Mouse (Mus musculus) lung, embryonic 15.5 days (tissue): ENCODE measurements around the gene 1700001L19Rik. TPM values are rescaled to one million over a fixed set of nuclear protein-coding genes. Genes with fewer than 3 reads are reported as not detected.

Source experiments
- ATAC-seq: fragments of 200-750 bp; cut with Nextera tagmentation; 2 replicates; pipeline ENCODE4 v1.8.0; 2017; ENCODE audit warnings: moderate number of reproducible peaks, borderline replicate concordance; ENCODE audit not compliant: low FRiP score, low TSS enrichment; ENCODE audit errors: extremely low read depth
- H3K27ac ChIP-seq: fragments of 300-500 bp; sonication (generic); 2 replicates; pipeline ENCODE4 v1.5.1; 2015; ENCODE audit warnings: moderate library complexity, mild to moderate bottlenecking, inconsistent platforms
- H3K27me3 ChIP-seq: fragments of 300-500 bp; sonication (generic); 2 replicates; pipeline ENCODE4 v1.6.1; 2015; ENCODE audit warnings: inconsistent platforms
- H3K36me3 ChIP-seq: fragments of 300-500 bp; sonication (generic); 2 replicates; pipeline ENCODE4 v1.6.1; 2015; ENCODE audit warnings: inconsistent platforms
- H3K4me1 ChIP-seq: fragments of 300-500 bp; sonication (generic); 2 replicates; pipeline ENCODE4 v1.6.1; 2015; ENCODE audit warnings: inconsistent platforms
- H3K4me2 ChIP-seq: fragments of 300-500 bp; sonication (generic); 2 replicates; pipeline ENCODE4 v1.6.1; 2015; ENCODE audit warnings: inconsistent platforms, mild to moderate bottlenecking, moderate library complexity
- H3K4me3 ChIP-seq: fragments of 300-500 bp; sonication (generic); 2 replicates; pipeline ENCODE4 v1.5.1; 2015; ENCODE audit warnings: mild to moderate bottlenecking, inconsistent platforms
- H3K9ac ChIP-seq: fragments of 300-500 bp; sonication (generic); 2 replicates; pipeline ENCODE4 v1.6.1; 2015; ENCODE audit warnings: inconsistent platforms
- H3K9me3 ChIP-seq: fragments of 300-500 bp; sonication (generic); 2 replicates; pipeline ENCODE4 v1.6.1; 2016; ENCODE audit warnings: inconsistent platforms
- WGBS: fragments of 180-500 bp; shearing (Covaris S2); methylation state at CpG from one replicate; pipeline ENCODE4 v1.1.7; 2015; 5-methylcytosine and 5-hydroxymethylcytosine counted together
- polyA plus RNA-seq: library from polyadenylated mRNA; unstranded; fragments of >200 nt; fragmentation: Nextera tagmentation; extraction: Ambion mirVana; gene quantifications from 2 replicates; pipeline ENCODE4 v1.2.1, GENCODE M21; 2015

The 1700001L19Rik gene
- polyA plus RNA-seq, 1 experiment from 2014 or later, result 1.6 TPM

DNA sequence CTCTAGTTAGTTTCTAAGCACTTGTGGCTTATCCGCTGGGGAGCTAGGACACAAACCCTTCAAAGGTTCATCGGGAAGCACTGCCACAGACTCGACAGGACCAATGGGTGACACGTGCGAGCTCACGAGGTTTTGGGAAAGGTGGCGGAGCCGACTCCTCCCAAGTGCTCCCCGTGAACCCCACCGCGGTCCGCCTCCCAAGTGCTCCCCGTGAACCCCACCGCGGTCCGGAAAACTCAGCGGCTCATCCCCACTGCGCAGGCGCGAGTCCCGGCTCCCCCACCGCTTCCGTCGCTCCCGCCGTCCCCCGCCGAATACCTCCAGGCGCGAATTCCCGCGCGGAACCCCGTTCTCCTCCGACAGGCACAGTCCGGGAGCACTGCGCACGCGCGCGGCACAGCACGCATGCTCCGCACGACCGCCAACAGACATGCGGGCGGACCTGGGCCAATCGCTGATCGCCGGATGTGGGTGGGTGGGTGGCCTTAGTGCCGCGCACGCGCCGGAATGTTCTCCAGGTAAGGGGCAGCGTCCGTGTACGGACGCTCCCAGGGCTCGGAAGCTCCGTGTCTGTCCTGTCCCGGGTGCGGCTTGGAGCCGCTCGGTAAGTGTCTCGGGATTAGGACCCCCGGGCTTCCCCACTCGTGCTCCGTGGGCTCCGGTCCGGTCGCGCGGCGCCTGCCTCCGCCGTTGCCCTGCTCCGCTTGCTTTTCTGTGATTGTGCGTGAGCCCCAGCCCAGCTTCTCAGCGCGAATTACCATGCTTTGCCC, 15.3 kb upstream of the 1700001L19Rik start, which contains the start of the genes Mtrr and Fastkd3:
Gene Mtrr (minus strand): TSS at position 403 of the 770 bp plus-strand sequence.
Gene Fastkd3 (plus strand): TSS at position 488 of the 770 bp plus-strand sequence.
- Histone ChIP-seq H3K9me3 (no peaks in the 10 kb centered on the region), H3K36me3 (peaks cover 38% of the 10 kb centered on the region), H3K4me3 (peak within 1 kb of the TSS; percentile 68), H3K27me3 (no peaks in the 10 kb centered on the region), H3K9ac (peak within 1 kb of the TSS; percentile 66), H3K27ac (peak within 1 kb of the TSS; percentile 85), H3K4me2 (peak within 1 kb of the TSS; percentile 85), H3K4me1 (peaks cover 15% of the 10 kb centered on the region)
- WGBS, result under 1% methylated on average over 57 of the region's 81 CpGs
- ATAC-seq, result peak; percentile 98

DNA sequence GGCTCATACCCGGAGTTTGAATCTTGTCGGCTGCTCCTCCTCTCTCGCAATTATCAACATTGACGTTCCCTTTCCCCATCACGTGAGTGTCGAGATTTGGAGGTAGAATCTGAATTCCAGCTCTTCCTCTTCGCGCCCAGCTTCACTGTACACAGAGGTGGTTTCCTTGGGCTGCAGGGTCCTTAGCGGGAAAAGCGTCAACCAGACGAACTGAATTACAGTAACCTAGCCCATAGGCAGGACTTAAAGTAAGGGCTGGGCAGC, 14.8 kb upstream of the 1700001L19Rik start:
- peak overlapping the region; percentile 66 for H3K9ac ChIP-seq
- H3K27me3 ChIP-seq, result no peaks in the 10 kb centered on the region
- peak overlapping the region; percentile 85 for H3K27ac ChIP-seq
- ATAC-seq, result peak; percentile 6; the same call in 1 of the 2 replicates
- peaks cover 38% of the 10 kb centered on the region for H3K36me3 ChIP-seq
- H3K9me3 ChIP-seq, result no peaks in the 10 kb centered on the region
- H3K4me1 ChIP-seq, result peaks cover 15% of the 10 kb centered on the region
- peak overlapping the region; percentile 85 for H3K4me2 ChIP-seq
- peak overlapping the region; percentile 68 for H3K4me3 ChIP-seq
- 0% methylated on average over 11 of the region's 11 CpGs for WGBS

DNA sequence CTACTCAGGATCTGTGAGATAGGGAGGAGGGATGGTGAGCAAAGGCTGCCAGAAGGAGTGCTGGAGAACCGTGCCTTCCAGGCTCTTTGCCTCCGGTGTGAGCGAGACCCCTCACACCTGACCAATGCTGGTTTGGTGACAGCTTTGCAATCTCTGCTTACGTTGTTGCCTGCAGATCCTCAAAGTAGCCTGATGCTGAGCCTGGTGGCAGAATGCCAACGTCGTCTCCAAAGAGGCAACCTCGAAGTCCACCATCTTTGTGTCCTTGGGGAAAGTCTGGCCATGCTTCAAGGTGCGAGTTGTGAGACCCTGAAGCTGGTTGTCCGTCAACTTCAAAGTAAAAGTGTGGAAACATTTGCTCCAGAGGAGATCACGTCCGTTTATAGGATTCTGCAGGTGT, 13.3 kb upstream of the 1700001L19Rik start:
- no peak for ATAC-seq
- H3K36me3 ChIP-seq, result peaks cover 50% of the 10 kb centered on the region
- H3K27ac ChIP-seq, result no peak overlapping the region
- 85% methylated on average over 11 of the region's 11 CpGs for WGBS
- H3K9me3 ChIP-seq, result no peaks in the 10 kb centered on the region
- no peak overlapping the region for H3K9ac ChIP-seq
- H3K4me2 ChIP-seq, result no peak overlapping the region
- peaks cover 15% of the 10 kb centered on the region for H3K4me1 ChIP-seq
- no peak overlapping the region for H3K4me3 ChIP-seq
- no peaks in the 10 kb centered on the region for H3K27me3 ChIP-seq

DNA sequence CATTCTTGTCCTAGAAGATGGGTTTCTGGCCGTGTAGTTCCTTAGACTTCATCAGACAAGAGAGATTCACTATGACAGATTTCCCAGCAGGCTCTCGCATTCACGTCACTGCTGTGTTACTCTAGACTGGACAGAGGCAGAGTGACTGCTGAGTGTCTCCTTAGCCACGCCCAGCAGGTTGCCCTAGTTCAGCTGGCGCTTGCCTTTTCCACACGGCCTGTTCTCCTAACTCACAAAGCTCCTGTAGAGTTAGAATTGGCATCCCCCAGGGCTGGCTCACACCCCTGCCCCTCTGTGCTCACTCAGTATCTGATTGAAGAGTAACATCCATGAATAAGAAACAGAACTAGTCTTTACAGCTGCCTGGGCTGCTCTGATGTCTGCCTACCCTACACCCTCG, 11.8 kb upstream of the 1700001L19Rik start:
- Histone ChIP-seq H3K4me2 (no peak overlapping the region), H3K36me3 (peaks cover 63% of the 10 kb centered on the region), H3K9ac (no peak overlapping the region), H3K9me3 (no peaks in the 10 kb centered on the region), H3K4me1 (peaks cover 15% of the 10 kb centered on the region), H3K27ac (no peak overlapping the region), H3K27me3 (no peaks in the 10 kb centered on the region), H3K4me3 (no peak overlapping the region)
- no peak for ATAC-seq
- 82% methylated on average over 7 of the region's 7 CpGs for WGBS

DNA sequence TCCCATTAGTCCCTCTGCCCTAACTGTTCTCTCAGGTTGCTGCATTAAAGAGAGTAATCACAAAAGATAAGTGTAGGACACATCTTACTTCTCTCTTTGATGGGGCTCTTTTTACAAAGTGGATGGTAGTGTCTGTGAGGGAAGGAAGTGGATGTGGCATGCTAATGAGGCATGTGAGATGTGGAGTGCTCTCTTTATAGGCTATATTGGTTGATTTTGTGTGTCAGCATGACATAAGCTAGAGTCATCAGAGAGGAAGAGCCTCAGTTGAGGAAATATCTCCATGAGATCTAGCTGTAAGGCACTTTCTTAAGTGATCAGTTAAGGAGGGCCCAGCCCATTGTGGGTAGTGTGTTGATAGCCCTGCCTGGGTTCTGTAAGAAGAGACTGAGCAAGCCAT, 8.9 kb upstream of the 1700001L19Rik start:
- Histone ChIP-seq H3K9ac (no peak overlapping the region), H3K4me1 (peaks cover 2% of the 10 kb centered on the region; the same call in 1 of the 2 replicates), H3K4me2 (no peak overlapping the region), H3K27ac (no peak overlapping the region), H3K4me3 (no peak overlapping the region), H3K27me3 (no peaks in the 10 kb centered on the region), H3K9me3 (no peaks in the 10 kb centered on the region), H3K36me3 (peaks cover 91% of the 10 kb centered on the region)
- no peak for ATAC-seq

DNA sequence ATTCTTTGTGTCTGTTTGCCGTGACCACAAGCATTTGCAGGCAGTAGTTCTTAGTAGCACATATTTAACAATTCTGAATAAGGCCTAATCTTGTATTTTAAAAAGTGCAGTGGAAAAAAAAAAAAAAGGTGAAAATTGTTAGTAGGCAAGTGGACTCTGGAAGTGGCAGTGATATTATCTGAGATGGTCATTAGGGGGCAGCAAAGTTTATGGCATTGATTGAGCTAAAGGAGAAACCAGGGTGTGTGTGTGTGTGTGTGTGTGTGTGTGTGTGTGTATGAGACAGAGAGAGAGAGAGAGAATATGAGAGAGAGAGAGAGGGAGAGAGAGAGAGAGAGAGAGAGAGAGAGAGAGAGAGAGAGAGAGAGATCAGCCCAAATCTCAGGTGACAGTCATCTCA, 3.4 kb upstream of the 1700001L19Rik start:
- H3K9me3 ChIP-seq, result no peaks in the 10 kb centered on the region
- no peak overlapping the region for H3K4me2 ChIP-seq
- no peak overlapping the region for H3K4me3 ChIP-seq
- WGBS, result 69% methylated on average over 1 of the region's 1 CpGs
- ATAC-seq, result no peak
- no peak overlapping the region for H3K27ac ChIP-seq
- no peaks in the 10 kb centered on the region for H3K27me3 ChIP-seq
- H3K9ac ChIP-seq, result no peak overlapping the region
- H3K36me3 ChIP-seq, result peaks cover 44% of the 10 kb centered on the region
- no peaks in the 10 kb centered on the region for H3K4me1 ChIP-seq

DNA sequence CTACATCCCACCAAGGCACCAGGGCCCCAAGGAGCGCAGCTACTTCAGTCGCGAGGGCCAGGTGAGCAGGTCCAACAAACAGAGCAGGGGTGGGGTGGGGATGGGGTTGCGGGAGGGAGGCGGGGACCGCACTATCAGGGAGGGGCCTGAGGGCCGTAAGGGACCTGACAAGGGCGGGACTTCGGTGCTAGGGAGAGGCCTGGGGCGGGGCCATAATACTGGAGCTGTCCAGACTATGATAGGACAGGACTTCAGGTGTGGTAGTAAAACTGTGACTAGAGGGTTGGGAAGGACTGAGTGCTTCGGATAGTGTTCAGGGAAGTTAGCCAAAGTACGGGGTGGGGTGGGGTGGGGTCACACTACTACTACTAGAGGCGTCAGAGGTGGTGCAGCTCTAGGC, 446 bp downstream of the 1700001L19Rik start:
- H3K4me1 ChIP-seq, result peaks cover 10% of the 10 kb centered on the region; the same call in 1 of the 2 replicates
- no peaks in the 10 kb centered on the region for H3K9me3 ChIP-seq
- H3K4me2 ChIP-seq, result peak overlapping the region; percentile 43
- H3K4me3 ChIP-seq, result peak overlapping the region; percentile 5; the same call in 1 of the 2 replicates
- 16% methylated on average over 13 of the region's 13 CpGs for WGBS
- ATAC-seq, result peak; percentile 44; the same call in 1 of the 2 replicates
- H3K27me3 ChIP-seq, result no peaks in the 10 kb centered on the region
- H3K36me3 ChIP-seq, result peaks cover 8% of the 10 kb centered on the region
- H3K27ac ChIP-seq, result no peak overlapping the region
- no peak overlapping the region for H3K9ac ChIP-seq

DNA sequence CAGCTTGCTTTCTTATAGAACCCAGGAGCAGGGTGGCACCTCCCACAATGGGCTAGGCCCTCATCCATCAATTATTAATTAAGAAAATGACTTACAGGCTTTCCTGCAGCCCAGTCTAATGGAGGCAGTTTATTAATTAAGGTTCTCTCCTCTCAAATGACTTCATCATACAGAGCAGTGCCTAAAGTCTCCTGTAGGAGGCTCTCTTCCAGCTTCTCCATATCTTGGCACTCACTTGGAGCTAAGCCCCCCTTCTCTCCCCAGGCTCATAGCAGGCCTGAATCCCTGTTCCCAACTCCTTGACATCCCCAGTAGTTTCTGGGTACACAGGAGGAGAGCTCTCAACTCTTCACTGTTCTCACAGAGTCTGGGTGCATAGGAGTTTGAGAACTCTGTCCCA, 1.7 kb downstream of the 1700001L19Rik start:
- H3K27ac ChIP-seq, result no peak overlapping the region
- peaks cover 10% of the 10 kb centered on the region; the same call in 1 of the 2 replicates for H3K4me1 ChIP-seq
- no peaks in the 10 kb centered on the region for H3K27me3 ChIP-seq
- H3K9ac ChIP-seq, result no peak overlapping the region
- H3K36me3 ChIP-seq, result no peaks in the 10 kb centered on the region
- no peak overlapping the region for H3K4me3 ChIP-seq
- H3K9me3 ChIP-seq, result no peaks in the 10 kb centered on the region
- no peak for ATAC-seq
- no peak overlapping the region for H3K4me2 ChIP-seq

DNA sequence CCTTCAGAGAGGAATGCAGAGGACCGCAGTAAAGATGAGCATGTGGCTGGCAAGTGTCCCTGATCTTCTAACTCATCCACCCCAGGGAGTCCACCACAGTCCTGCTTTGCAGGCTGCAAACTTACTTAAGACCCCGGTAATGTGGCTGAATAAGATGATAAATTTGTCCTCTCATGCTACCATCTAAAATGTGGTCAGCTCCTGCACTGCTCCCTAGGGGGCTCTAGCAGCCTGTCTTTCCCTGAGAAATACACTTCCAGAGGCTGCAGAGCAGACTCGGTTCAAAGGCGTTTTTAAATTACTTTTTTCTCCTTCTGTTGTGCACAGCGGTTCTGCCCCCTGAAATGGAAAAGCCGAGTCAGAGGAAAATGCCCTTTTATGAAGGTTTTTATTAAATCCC, 4.0 kb downstream of the 1700001L19Rik start:
- H3K27ac ChIP-seq, result peak overlapping the region; percentile 55
- no peak overlapping the region for H3K9ac ChIP-seq
- H3K36me3 ChIP-seq, result no peaks in the 10 kb centered on the region
- H3K27me3 ChIP-seq, result no peaks in the 10 kb centered on the region
- no peak overlapping the region for H3K4me3 ChIP-seq
- H3K4me2 ChIP-seq, result no peak overlapping the region
- ATAC-seq, result peak; percentile 37; the same call in 1 of the 2 replicates
- peaks cover 10% of the 10 kb centered on the region; the same call in 1 of the 2 replicates for H3K4me1 ChIP-seq
- WGBS, result 12% methylated on average over 6 of the region's 6 CpGs
- H3K9me3 ChIP-seq, result no peaks in the 10 kb centered on the region

DNA sequence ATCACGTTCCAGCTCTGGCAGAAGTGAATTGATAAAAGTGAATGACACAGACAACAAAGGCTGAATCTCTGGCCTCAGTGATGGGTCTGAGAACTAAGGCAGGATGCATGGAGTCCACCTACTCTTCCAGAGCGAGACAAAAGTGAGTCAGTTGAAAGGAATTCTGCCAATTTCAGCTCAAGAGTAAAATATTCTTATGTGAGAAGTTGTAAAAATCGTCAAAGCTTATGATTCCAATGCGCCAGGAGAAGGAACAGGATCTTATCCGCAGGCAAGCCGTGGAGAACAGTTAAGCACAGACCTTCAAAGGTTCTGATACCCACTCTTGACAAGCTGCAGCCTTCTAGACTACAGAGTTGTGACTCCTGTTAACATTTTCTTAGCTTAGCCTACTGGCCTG, 5.9 kb downstream of the 1700001L19Rik start:
- Histone ChIP-seq H3K9me3 (no peaks in the 10 kb centered on the region), H3K27ac (no peak overlapping the region), H3K36me3 (no peaks in the 10 kb centered on the region), H3K4me2 (no peak overlapping the region), H3K9ac (no peak overlapping the region), H3K4me1 (peaks cover 15% of the 10 kb centered on the region; the same call in 1 of the 2 replicates), H3K4me3 (no peak overlapping the region), H3K27me3 (no peaks in the 10 kb centered on the region)
- 74% methylated on average over 6 of the region's 6 CpGs for WGBS
- no peak for ATAC-seq

DNA sequence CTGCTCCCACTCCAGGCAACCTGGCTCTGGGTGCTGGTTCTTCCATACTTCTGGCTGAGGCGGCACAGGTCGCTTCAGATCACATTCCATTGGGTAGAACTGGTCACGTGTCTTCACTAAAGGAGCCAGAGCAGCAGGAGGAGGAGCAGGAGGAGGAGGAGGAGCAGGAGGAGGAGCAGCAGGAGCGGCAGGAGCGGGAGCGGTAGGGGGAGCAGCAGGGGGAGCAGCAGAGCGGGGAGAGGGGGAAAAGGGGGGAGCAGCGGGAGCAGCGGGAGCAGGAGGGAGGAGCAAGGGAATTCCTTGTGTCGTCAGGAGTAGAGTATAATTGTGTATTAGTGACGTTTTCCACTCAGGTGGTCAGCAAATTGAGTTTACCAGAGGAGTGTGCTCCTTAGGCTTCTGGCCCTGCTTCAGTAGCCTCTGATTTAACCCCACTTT, 8.5 kb downstream of the 1700001L19Rik start:
- Histone ChIP-seq H3K4me1 (peaks cover 20% of the 10 kb centered on the region; the same call in 1 of the 2 replicates), H3K27ac (no peak overlapping the region), H3K36me3 (no peaks in the 10 kb centered on the region), H3K9me3 (no peaks in the 10 kb centered on the region), H3K9ac (peak overlapping the region; percentile 15; the same call in 1 of the 2 replicates), H3K27me3 (no peaks in the 10 kb centered on the region), H3K4me2 (peak overlapping the region; percentile 50), H3K4me3 (peak overlapping the region; percentile 28)
- 5% methylated on average over 11 of the region's 11 CpGs for WGBS
- ATAC-seq, result peak; percentile 68; the same call in 1 of the 2 replicates

DNA sequence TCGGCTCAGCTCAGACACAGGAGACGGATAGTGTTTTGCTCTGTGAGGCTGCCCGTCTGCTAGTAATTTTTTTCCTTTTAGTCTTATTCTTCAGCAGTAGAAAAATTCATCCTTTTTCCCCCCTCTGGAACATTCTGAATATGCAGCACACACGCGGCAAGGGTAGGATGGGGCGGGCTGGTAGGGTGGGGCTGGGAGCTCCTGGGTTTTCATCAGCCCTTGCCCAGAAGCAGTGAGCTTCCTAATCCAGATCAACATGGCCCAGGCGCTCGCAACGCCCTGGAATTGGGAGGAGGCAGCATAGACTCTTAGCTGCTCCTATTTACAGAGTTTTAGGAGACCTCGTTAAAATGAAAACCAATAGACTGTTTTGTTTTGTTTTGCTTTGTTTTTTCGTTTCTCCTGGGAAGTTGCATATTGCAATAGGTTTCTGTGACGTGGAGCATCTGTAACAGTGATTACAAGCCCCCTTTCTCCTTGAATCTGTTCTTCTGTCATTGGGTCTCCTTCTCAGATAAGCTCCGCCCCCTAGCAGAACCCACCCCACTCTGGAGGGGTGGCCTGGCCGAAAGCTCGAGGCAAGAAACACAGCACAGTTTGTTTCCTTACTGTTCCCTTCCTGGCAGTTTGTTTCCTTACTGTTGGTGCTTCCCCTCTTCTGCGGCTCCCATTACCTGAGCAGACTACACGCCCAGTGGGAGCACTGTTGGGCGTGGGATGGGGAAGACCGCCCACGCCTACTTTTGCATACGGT, 10.6 kb downstream of the 1700001L19Rik start:
- peaks cover 10% of the 10 kb centered on the region; the same call in 1 of the 2 replicates for H3K4me1 ChIP-seq
- no peaks in the 10 kb centered on the region for H3K27me3 ChIP-seq
- H3K9ac ChIP-seq, result 0 out of 2 replicates have a peak overlapping the region, but pooled peaks have one; percentile 9
- H3K36me3 ChIP-seq, result no peaks in the 10 kb centered on the region
- H3K4me3 ChIP-seq, result peak overlapping the region; percentile 14
- peak overlapping the region; percentile 39 for H3K27ac ChIP-seq
- 42% methylated on average over 21 of the region's 21 CpGs for WGBS
- peak; percentile 73 for ATAC-seq
- no peaks in the 10 kb centered on the region for H3K9me3 ChIP-seq
- H3K4me2 ChIP-seq, result peak overlapping the region; percentile 48
